Mouse (Mus musculus): Measurements from ENCODE around the gene Slc16a1. TPM values are rescaled to one million over a fixed set of nuclear protein-coding genes. Genes with fewer than 3 reads are reported as not detected.

Slc16a1 gene
- total and polyA plus RNA-seq, 3 experiments, result 60.3 to 192 (median 97.5) TPM

DNA sequence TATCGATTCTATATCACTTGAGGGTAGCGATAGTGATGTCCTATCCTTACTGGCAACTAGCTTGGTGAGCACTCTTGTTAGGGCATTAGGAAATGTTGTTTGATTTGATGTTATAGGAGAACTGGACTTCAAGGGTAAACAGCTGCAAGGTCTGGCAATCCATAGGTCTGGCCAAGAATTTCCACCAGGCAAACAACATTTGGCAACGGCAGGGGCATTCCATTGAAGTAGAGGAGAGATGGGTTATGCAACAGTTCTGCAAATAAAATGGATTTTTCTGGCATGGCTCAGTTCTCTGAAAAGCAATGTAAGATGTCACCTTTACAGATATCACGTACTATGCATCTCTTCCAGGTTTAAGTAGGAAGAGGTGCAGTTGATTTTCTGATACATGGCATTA lies 36.8 kb upstream of the Slc16a1 start:
- TF ChIP-seq POLR2AphosphoS2 (IDR thresholded peaks at IDR 0.05; ENCODE audit: low read depth, low read length) (no peak), MYC (IDR thresholded peaks at IDR 0.05; ENCODE audit: low read depth, low read length) (no peak), BHLHE40 (IDR thresholded peaks at IDR 0.05; ENCODE audit: low read depth, low read length) (no peak), POLR2A (IDR thresholded peaks at IDR 0.05; ENCODE audit: low read depth, low read length) (no peak), MAFK (IDR thresholded peaks at IDR 0.05; ENCODE audit: insufficient replicate concordance, low read length) (no peak), KAT2A (IDR thresholded peaks at IDR 0.05; ENCODE audit: insufficient replicate concordance, low read length) (no peak), MAX (IDR thresholded peaks at IDR 0.05; ENCODE audit: low read length) (no peak), NRF1 (IDR thresholded peaks at IDR 0.05; ENCODE audit: low read depth, low read length) (no peak)
- peaks cover 4% of the 10 kb centered on the region for H3K9me3 ChIP-seq (replicated peaks; ENCODE audit: low read length)
- no peak overlapping the region for H3K4me2 ChIP-seq (ENCODE audit: insufficient read depth, low read depth, poor library complexity, severe bottlenecking)
- no peak overlapping the region for H3K27ac ChIP-seq (ENCODE audit: insufficient read depth, low read depth)
- no peak for DNase-seq (ENCODE audit: extremely low read depth)
- no peak overlapping the region for H3K4me3 ChIP-seq (replicated peaks in 1 of 3; ENCODE audit: low read depth in 2 of 3, low read length in 2 of 3, poor library complexity in 1 of 3)
- no peaks in the 10 kb centered on the region for H3K79me2 ChIP-seq (replicated peaks; ENCODE audit: control insufficient read depth, extremely low read depth, insufficient read depth, poor library complexity, severe bottlenecking)
- in situ Hi-C loops (cut with MboI; ENCODE audit: low pct_ligation_motif_present, low pct_unique_long_range_greater_than_20kb, low sequenced_read_pairs) (no loop called here), dilution Hi-C loops (cut with MboI; ENCODE audit: extremely low pct_ligation_motif_present, extremely low pct_unique_long_range_greater_than_20kb, low sequenced_read_pairs) (no loop called here)
- no peaks in the 10 kb centered on the region for H3K4me1 ChIP-seq (ENCODE audit: control insufficient read depth in 1 of 2, insufficient read depth in 2 of 2)
- no peak overlapping the region for H3K9ac ChIP-seq (ENCODE audit: insufficient read depth, low read depth)
- no peaks in the 10 kb centered on the region for H3K36me3 ChIP-seq (replicated peaks in 1 of 2; ENCODE audit: control insufficient read depth in 1 of 2, insufficient read depth in 1 of 2, low read length in 1 of 2)
- H3K27me3 ChIP-seq (replicated peaks), result no peaks in the 10 kb centered on the region

DNA sequence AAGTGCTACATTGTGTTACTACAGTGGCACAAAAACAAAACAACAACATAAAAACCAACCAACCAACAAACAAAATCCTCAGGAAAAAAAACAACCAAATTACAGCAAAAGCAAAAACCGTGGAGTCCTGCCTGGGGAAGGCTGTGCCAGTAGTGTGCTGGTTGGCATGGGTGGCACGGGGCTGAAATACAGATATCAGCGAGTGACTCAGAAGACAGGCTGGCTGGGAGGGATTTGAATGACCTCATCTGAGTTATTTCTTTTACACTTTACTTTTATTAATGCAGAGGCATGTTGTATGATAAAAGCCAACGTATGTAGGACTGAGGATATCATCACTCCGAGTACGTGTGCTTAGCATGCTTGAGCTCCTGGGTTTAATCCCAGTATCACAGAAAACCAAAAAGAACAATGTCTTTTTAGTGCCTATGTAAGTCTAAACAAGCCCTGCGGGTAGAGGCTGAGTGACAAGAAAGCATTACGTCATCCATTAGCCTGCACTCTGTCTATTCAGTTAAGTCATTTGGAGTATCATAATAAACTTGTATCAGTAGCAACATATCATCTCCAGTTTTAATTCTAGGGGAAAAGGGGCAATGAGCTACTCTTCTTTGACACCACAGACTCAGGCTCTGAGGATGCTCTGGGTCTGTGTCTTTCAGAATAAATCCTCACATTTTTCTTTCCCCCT lies 28.6 kb upstream of the Slc16a1 start:
- dilution Hi-C loops (cut with MboI; ENCODE audit: extremely low pct_ligation_motif_present, extremely low pct_unique_long_range_greater_than_20kb, low sequenced_read_pairs), result no loop called here
- no peaks in the 10 kb centered on the region for H3K4me1 ChIP-seq (ENCODE audit: control insufficient read depth in 1 of 2, insufficient read depth in 2 of 2)
- in situ Hi-C loops (cut with MboI; ENCODE audit: low pct_ligation_motif_present, low pct_unique_long_range_greater_than_20kb, low sequenced_read_pairs), result no loop called here
- no peak overlapping the region for H3K9ac ChIP-seq (ENCODE audit: insufficient read depth, low read depth)
- TF ChIP-seq E2F4 (IDR thresholded peaks at IDR 0.05; ENCODE audit: insufficient replicate concordance, low read depth, low read length), result no peak
- TF ChIP-seq JUN (IDR thresholded peaks at IDR 0.05; ENCODE audit: insufficient read depth, low read depth, low read length), result no peak
- TF ChIP-seq TCF12 (IDR thresholded peaks at IDR 0.05; ENCODE audit: low read depth, low read length), result no peak
- TF ChIP-seq ZNF384 (IDR thresholded peaks at IDR 0.05; ENCODE audit: low read depth, low read length), result no peak
- TF ChIP-seq MXI1 (IDR thresholded peaks at IDR 0.05; ENCODE audit: low read depth, low read length), result no peak
- no peak overlapping the region for H3K27ac ChIP-seq (ENCODE audit: insufficient read depth, low read depth)
- no peaks in the 10 kb centered on the region for H3K27me3 ChIP-seq (replicated peaks)
- H3K4me2 ChIP-seq (ENCODE audit: insufficient read depth, low read depth, poor library complexity, severe bottlenecking), result no peak overlapping the region
- no peak overlapping the region for H3K4me3 ChIP-seq (replicated peaks in 1 of 3; ENCODE audit: low read depth in 2 of 3, low read length in 2 of 3, poor library complexity in 1 of 3)
- no peak for DNase-seq (ENCODE audit: extremely low read depth)
- no peaks in the 10 kb centered on the region for H3K36me3 ChIP-seq (replicated peaks in 1 of 2; ENCODE audit: control insufficient read depth in 1 of 2, insufficient read depth in 1 of 2, low read length in 1 of 2)
- H3K79me2 ChIP-seq (replicated peaks; ENCODE audit: control insufficient read depth, extremely low read depth, insufficient read depth, poor library complexity, severe bottlenecking), result no peaks in the 10 kb centered on the region
- H3K9me3 ChIP-seq (replicated peaks; ENCODE audit: low read length), result no peaks in the 10 kb centered on the region
